Mouse (Mus musculus) bone marrow, adult 2 months (tissue): ENCODE measurements around the gene Nacc1.

Experiments used
- CTCF ChIP-seq: fragments of 200-500 bp; IDR thresholded peaks from 2 replicates; pipeline ENCODE4 v1.5.1; 2011; ENCODE audit warnings: low read length, control low read depth; ENCODE audit not compliant: control insufficient read depth, insufficient read depth
- POLR2A ChIP-seq: fragments of 200-500 bp; IDR thresholded peaks from 2 replicates; pipeline ENCODE4 v1.6.1; 2011; ENCODE audit warnings: low read depth, mild to moderate bottlenecking, control low read depth, low read length, borderline replicate concordance; ENCODE audit not compliant: control insufficient read depth

- TF ChIP-seq CTCF (no peak), POLR2A (peak; percentile 33; the same call in 1 of the 2 replicates)
These were observed 17.5 kb upstream of the Nacc1 start for GRCm38 (mm10) chr8:84704867-84705831.
